Mouse (Mus musculus): ENCODE measurements at regions not wholly inside any gene's neighbourhood (a gene's known extent, or its start where the extent isn't known, plus 50 kb on each side); places are given as distances from the start of the nearest gene placed in this dataset.

DNA sequence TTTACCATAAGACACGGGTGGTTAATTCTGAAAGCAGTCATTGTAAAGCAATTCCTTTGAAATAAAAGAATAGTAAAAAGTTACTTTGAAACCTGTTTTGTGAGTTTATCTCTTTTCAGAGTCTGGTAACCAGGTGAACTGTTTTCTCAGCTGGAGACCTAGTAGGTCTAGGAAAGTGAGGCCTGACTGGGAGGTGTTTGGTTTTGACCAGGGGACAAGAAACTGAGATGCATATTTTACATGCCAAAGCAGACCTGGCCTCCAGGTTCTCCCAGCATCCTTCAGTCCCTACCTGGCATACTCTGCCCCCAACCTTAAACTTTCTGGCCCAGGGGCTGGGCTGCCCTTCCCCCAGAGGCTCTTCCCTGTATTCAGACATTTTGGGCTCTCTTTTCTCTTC is 142.9 kb upstream of the Pfn2 start:
- WGBS: 66% methylated on average over 1 of the region's 1 CpGs
- no peak for TF ChIP-seq EP300 (IDR thresholded peaks at IDR 0.05; ENCODE audit: low read depth)
- TF ChIP-seq CTCF (IDR thresholded peaks at IDR 0.05; ENCODE audit: low read depth): no peak
- Histone ChIP-seq H3K27ac (ENCODE audit: low read depth) (no peak overlapping the region), H3K9me3 (replicated peaks; ENCODE audit: control insufficient read depth, low read length) (no peaks in the 10 kb centered on the region), H3K4me3 (ENCODE audit: low read depth, low read length) (no peak overlapping the region), H3K4me2 (ENCODE audit: low read depth, low read length) (no peak overlapping the region), H3K9ac (replicated peaks; ENCODE audit: low read depth, low read length) (no peak overlapping the region), H3K36me3 (replicated peaks; ENCODE audit: control insufficient read depth, insufficient read depth, low read length) (no peaks in the 10 kb centered on the region), H3K4me1 (ENCODE audit: control insufficient read depth, insufficient read depth) (no peaks in the 10 kb centered on the region), H3K27me3 (ENCODE audit: control insufficient read depth, insufficient read depth, low read length) (no peaks in the 10 kb centered on the region)
- DNase-seq (ENCODE audit: low spot score): no peak
- no peak for ATAC-seq (ENCODE audit: insufficient read depth, low read depth)

DNA sequence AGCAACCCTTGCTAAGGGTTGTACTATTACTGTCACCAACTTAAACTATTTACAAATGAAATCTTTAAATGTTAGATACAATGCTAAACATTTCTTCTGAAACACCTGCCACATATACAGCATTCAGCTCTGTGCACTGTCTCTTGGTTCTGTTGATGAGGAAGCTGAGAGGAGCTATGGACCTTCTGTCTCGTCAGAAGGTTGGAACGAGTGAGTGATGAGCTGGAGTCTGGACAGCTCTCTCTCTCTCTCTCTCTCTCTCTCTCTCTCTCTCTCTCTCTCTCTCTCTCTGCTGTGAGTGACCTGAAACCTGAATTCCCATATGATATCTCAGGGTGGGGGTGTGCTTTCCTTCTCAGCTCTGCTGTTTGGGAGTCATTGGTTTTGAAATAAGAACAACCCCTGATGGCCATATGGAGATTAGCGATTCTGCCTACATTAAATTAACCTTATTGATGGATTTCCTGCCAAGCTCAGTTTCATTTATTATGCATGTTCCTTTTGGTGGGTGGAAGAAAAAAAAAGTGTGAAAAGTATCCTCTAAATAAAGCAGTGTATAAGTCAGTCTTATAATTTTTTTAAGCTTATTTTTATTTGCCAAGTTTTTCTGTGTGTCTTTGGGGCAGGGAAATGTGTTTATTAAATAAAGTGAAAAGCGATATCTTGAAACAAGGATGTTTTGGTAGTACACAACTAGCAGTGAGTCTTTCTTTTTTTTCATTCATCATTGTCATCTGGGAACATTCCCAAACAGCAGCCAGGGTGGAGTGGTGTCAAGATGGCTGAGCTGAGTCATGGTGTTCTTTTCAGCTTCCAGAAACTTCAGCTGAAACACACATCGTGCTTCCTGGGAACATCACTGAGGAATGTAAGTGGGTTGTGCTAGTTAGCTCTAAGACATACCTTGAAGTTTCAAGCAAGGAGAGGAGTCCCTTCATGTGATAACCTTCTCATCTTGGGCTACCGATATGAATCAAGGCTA is 150.5 kb upstream of the Pfn2 start:
- DNase-seq (ENCODE audit: low spot score): no peak
- no peak for ATAC-seq (ENCODE audit: insufficient read depth, low read depth)
- H3K9me3 ChIP-seq (replicated peaks; ENCODE audit: control insufficient read depth, low read length): no peaks in the 10 kb centered on the region
- no peaks in the 10 kb centered on the region for H3K27me3 ChIP-seq (ENCODE audit: control insufficient read depth, insufficient read depth, low read length)
- TF ChIP-seq CTCF (IDR thresholded peaks at IDR 0.05; ENCODE audit: low read depth) (no peak), EP300 (IDR thresholded peaks at IDR 0.05; ENCODE audit: low read depth) (no peak)
- H3K4me2 ChIP-seq (ENCODE audit: low read depth, low read length): no peak overlapping the region
- no peak overlapping the region for H3K27ac ChIP-seq (ENCODE audit: low read depth)
- WGBS: 67% methylated on average over 6 of the region's 6 CpGs
- no peaks in the 10 kb centered on the region for H3K4me1 ChIP-seq (ENCODE audit: control insufficient read depth, insufficient read depth)
- no peaks in the 10 kb centered on the region for H3K36me3 ChIP-seq (replicated peaks; ENCODE audit: control insufficient read depth, insufficient read depth, low read length)
- H3K4me3 ChIP-seq (ENCODE audit: low read depth, low read length): no peak overlapping the region
- H3K9ac ChIP-seq (replicated peaks; ENCODE audit: low read depth, low read length): no peak overlapping the region

DNA sequence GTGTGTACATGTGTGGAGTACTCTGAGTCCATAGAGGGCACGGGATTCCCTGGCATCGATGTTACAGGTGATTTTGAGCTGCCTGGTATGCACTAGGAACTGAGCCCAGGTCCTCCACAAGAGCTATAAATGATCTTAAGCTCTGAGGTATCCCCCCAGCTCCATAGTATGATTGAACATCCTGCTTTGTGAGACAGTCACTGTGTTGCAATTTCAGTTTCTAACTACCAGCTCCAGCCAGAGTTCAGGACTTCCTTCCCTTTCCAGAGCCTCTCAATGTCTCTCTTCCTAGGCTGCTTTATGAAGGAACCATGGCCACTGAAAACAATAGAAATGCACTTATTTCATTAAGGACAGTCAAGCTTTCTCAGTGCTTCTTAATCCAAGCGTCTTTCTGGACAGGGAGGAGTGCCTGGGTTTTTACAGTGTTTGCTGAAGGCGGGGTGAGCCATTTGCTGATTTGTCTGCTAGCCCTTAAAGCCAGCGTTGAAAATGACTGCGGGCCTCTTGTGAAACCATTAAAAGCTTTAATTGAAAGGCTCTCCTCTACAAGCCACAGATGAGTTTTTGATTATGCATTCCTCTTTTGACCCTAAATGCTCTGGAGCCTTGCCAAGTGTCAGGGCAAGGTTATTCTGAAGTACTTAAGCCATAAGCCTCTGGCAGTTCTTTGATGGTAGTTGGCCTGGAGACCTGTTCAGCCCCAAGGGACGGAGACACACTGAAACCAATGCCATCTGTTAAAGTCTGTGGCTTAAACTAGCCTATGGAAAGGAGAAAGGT is 155.1 kb upstream of the Pfn2 start:
- H3K4me3 ChIP-seq (ENCODE audit: low read depth, low read length): no peak overlapping the region
- H3K4me2 ChIP-seq (ENCODE audit: low read depth, low read length): no peak overlapping the region
- no peak for ATAC-seq (ENCODE audit: insufficient read depth, low read depth)
- H3K27me3 ChIP-seq (ENCODE audit: control insufficient read depth, insufficient read depth, low read length): no peaks in the 10 kb centered on the region
- H3K9ac ChIP-seq (replicated peaks; ENCODE audit: low read depth, low read length): no peak overlapping the region
- no peaks in the 10 kb centered on the region for H3K4me1 ChIP-seq (ENCODE audit: control insufficient read depth, insufficient read depth)
- no peak overlapping the region for H3K27ac ChIP-seq (ENCODE audit: low read depth)
- 55% methylated on average over 7 of the region's 7 CpGs for WGBS
- TF ChIP-seq EP300 (IDR thresholded peaks at IDR 0.05; ENCODE audit: low read depth): no peak
- no peaks in the 10 kb centered on the region for H3K36me3 ChIP-seq (replicated peaks; ENCODE audit: control insufficient read depth, insufficient read depth, low read length)
- no peak for DNase-seq (ENCODE audit: low spot score)
- H3K9me3 ChIP-seq (replicated peaks; ENCODE audit: control insufficient read depth, low read length): no peaks in the 10 kb centered on the region

DNA sequence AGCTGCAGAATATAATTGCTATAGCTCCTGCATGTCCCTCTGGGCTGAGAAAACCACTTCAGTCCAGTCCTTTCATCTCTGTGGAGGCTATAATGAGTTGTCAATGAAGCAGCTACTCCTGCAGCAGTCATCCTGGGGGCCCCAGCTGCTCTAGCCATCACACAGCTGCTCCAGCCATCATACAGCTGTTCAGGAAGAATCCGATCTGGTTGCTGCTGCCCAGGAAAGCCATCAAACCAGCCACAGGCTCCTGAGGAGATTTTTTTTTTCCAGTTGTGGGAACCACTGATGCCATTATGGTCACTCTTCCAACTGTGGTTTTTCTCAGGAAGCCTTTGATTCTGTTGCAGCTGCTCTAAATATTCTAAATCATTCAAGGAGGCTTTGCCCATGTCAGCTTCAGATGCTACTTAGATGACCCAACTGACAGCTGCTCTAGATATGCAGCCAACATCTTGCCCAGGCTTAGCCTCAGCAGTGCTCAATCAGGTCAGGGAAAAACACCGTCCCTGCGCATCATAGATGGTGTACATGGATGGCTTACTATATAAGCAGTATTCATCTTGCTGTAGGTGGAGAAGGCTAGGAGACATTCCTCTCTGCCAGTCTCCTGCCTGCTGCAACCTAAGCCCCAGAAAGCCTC is 177.0 kb upstream of the Pfn2 start:
- H3K27ac ChIP-seq (ENCODE audit: low read depth): no peak overlapping the region
- no peak overlapping the region for H3K4me2 ChIP-seq (ENCODE audit: low read depth, low read length)
- no peaks in the 10 kb centered on the region for H3K36me3 ChIP-seq (replicated peaks; ENCODE audit: control insufficient read depth, insufficient read depth, low read length)
- DNase-seq (ENCODE audit: low spot score) (no peak), ATAC-seq (ENCODE audit: insufficient read depth, low read depth) (no peak)
- H3K9ac ChIP-seq (replicated peaks; ENCODE audit: low read depth, low read length): no peak overlapping the region
- no peak for TF ChIP-seq EP300 (IDR thresholded peaks at IDR 0.05; ENCODE audit: low read depth)
- no peak for TF ChIP-seq CTCF (IDR thresholded peaks at IDR 0.05; ENCODE audit: low read depth)
- H3K4me1 ChIP-seq (ENCODE audit: control insufficient read depth, insufficient read depth): peaks cover 12% of the 10 kb centered on the region
- no peaks in the 10 kb centered on the region for H3K9me3 ChIP-seq (replicated peaks; ENCODE audit: control insufficient read depth, low read length)
- H3K4me3 ChIP-seq (ENCODE audit: low read depth, low read length): no peak overlapping the region
- WGBS: 79% methylated on average over 3 of the region's 3 CpGs
- H3K27me3 ChIP-seq (ENCODE audit: control insufficient read depth, insufficient read depth, low read length): no peaks in the 10 kb centered on the region

DNA sequence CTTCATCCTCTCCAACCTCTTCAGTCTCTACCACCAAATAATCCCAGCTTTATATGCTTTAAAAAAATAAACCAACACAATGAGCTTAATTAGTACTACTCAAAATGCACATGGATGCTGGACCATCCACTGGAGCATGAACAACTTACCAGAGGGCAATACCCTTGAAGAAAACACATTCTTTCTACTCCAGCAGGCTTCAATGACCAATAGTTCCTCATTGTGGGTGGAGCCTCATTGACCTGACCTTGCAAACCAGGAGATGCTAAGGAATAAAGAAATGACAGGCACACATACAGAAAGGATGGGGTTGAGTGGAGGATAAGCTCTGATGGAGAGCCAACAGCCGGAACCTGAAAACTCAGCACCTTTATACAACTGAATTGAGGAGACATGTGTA is 201.7 kb upstream of the Pfn2 start:
- TF ChIP-seq CTCF (IDR thresholded peaks at IDR 0.05; ENCODE audit: low read depth): no peak
- TF ChIP-seq EP300 (IDR thresholded peaks at IDR 0.05; ENCODE audit: low read depth): no peak
- H3K36me3 ChIP-seq (replicated peaks; ENCODE audit: control insufficient read depth, insufficient read depth, low read length): no peaks in the 10 kb centered on the region
- H3K9ac ChIP-seq (replicated peaks; ENCODE audit: low read depth, low read length): no peak overlapping the region
- H3K4me2 ChIP-seq (ENCODE audit: low read depth, low read length): no peak overlapping the region
- DNase-seq (ENCODE audit: low spot score) (no peak), ATAC-seq (ENCODE audit: insufficient read depth, low read depth) (no peak)
- H3K4me1 ChIP-seq (ENCODE audit: control insufficient read depth, insufficient read depth): no peaks in the 10 kb centered on the region
- 90% methylated on average over 1 of the region's 1 CpGs for WGBS
- H3K27me3 ChIP-seq (ENCODE audit: control insufficient read depth, insufficient read depth, low read length): no peaks in the 10 kb centered on the region
- no peaks in the 10 kb centered on the region for H3K9me3 ChIP-seq (replicated peaks; ENCODE audit: control insufficient read depth, low read length)
- no peak overlapping the region for H3K4me3 ChIP-seq (ENCODE audit: low read depth, low read length)
- H3K27ac ChIP-seq (ENCODE audit: low read depth): no peak overlapping the region

Measured in heart, postnatal 0 days (tissue).